Mouse (Mus musculus) CH12.LX (cell line): ENCODE measurements at regions not wholly inside any gene's neighbourhood (a gene's known extent, or its start where the extent isn't known, plus 50 kb on each side); places are given as distances from the start of the nearest gene placed in this dataset.

Experiments
- DNase-seq: peaks from one replicate; pipeline ENCODE4 v3.0.0-alpha.2; 2013; ENCODE audit errors: extremely low read depth
- H3K27ac ChIP-seq: 2 replicates; pipeline ENCODE4 v1.5.1; 2012; ENCODE audit warnings: low read depth, mild to moderate bottlenecking, control low read depth, moderate library complexity; ENCODE audit not compliant: insufficient read depth
- H3K27me3 ChIP-seq: replicated peaks from 2 replicates; pipeline ENCODE3; 2012; ENCODE audit warnings: inconsistent platforms
- H3K36me3 ChIP-seq, 2 experiments: replicated peaks in 1 of 2; 2 replicates each; pipeline versions ENCODE3 to v1.6.1; 2012; ENCODE audit warnings: inconsistent platforms in 1 of 2, low read length in 1 of 2, mild to moderate bottlenecking in 1 of 2, mixed read lengths in 1 of 2, moderate library complexity in 1 of 2; ENCODE audit not compliant: control insufficient read depth in 1 of 2, insufficient read depth in 1 of 2
- H3K4me1 ChIP-seq, 2 experiments: 2 replicates each; pipeline ENCODE4 v1.6.1; 2012; ENCODE audit warnings: inconsistent platforms in 1 of 2, moderate library complexity in 1 of 2; ENCODE audit not compliant: insufficient read depth in 2 of 2, control insufficient read depth in 1 of 2
- H3K4me2 ChIP-seq: 2 replicates; pipeline ENCODE4 v1.6.1; 2012; ENCODE audit warnings: low read depth, mild to moderate bottlenecking, control low read depth; ENCODE audit not compliant: poor library complexity, insufficient read depth, severe bottlenecking
- H3K4me3 ChIP-seq, 3 experiments: fragments of 150-350 bp in 1 of 3; sonication (generic) in 1 of 3; replicated peaks in 1 of 3; 2 replicates each; pipeline versions ENCODE3 to v1.5.1; 2011 to 2012; ENCODE audit warnings: low read depth in 2 of 3, low read length in 2 of 3, mild to moderate bottlenecking in 2 of 3, moderate library complexity in 2 of 3, control low read depth in 1 of 3, improper control_type of control experiment in 1 of 3, inconsistent platforms in 1 of 3, mixed read lengths in 1 of 3; ENCODE audit not compliant: poor library complexity in 1 of 3
- H3K79me2 ChIP-seq: replicated peaks from 2 replicates; pipeline ENCODE4 v1.6.1; 2012; ENCODE audit warnings: mild to moderate bottlenecking, moderate library complexity; ENCODE audit not compliant: control insufficient read depth, poor library complexity, insufficient read depth, severe bottlenecking; ENCODE audit errors: extremely low read depth
- H3K9ac ChIP-seq: 2 replicates; pipeline ENCODE4 v1.6.1; 2012; ENCODE audit warnings: low read depth, mild to moderate bottlenecking, control low read depth, moderate library complexity; ENCODE audit not compliant: insufficient read depth
- H3K9me3 ChIP-seq: replicated peaks from 2 replicates; pipeline ENCODE3; 2012; ENCODE audit warnings: low read length, inconsistent platforms, mixed read lengths
- BHLHE40 ChIP-seq: IDR thresholded peaks from 2 replicates; pipeline ENCODE4 v1.6.1; 2011; ENCODE audit warnings: mild to moderate bottlenecking, low read depth, low read length, improper control_type of control experiment
- CHD1 ChIP-seq: IDR thresholded peaks from 2 replicates; pipeline ENCODE4 v1.6.1; 2012; ENCODE audit warnings: low read depth, low read length, improper control_type of control experiment, inconsistent platforms
- CHD2 ChIP-seq: IDR thresholded peaks from 2 replicates; pipeline ENCODE4 v1.6.1; 2011; ENCODE audit warnings: low read length, improper control_type of control experiment
- ELF1 ChIP-seq: IDR thresholded peaks from 2 replicates; pipeline ENCODE4 v1.6.1; 2014; ENCODE audit warnings: low read depth, mild to moderate bottlenecking, inconsistent platforms, low read length, improper control_type of control experiment
- GABPA ChIP-seq: IDR thresholded peaks from 2 replicates; pipeline ENCODE4 v1.6.1; 2012; ENCODE audit warnings: low read depth, low read length, improper control_type of control experiment, inconsistent platforms; ENCODE audit not compliant: insufficient replicate concordance
- JUND ChIP-seq: conservative IDR thresholded peaks from 2 replicates; pipeline ENCODE4 v1.6.1; 2011; ENCODE audit warnings: low read depth, low read length, improper control_type of control experiment
- MAX ChIP-seq: IDR thresholded peaks from 2 replicates; pipeline ENCODE4 v1.6.1; 2011; ENCODE audit warnings: low read length, improper control_type of control experiment
- PAX5 ChIP-seq: IDR thresholded peaks from 2 replicates; pipeline ENCODE4 v1.6.1; 2012; ENCODE audit warnings: low read length, inconsistent platforms, mixed read lengths
- POLR2A ChIP-seq: IDR thresholded peaks from 2 replicates; pipeline ENCODE4 v1.6.1; 2011; ENCODE audit warnings: low read depth, mild to moderate bottlenecking, improper control_type of control experiment, low read length
- SIN3A ChIP-seq: IDR thresholded peaks from 2 replicates; pipeline ENCODE4 v1.6.1; 2012; ENCODE audit warnings: low read length, improper control_type of control experiment, inconsistent platforms
- SMC3 ChIP-seq: IDR thresholded peaks from 2 replicates; pipeline ENCODE4 v1.6.1; 2011; ENCODE audit warnings: low read depth, low read length, improper control_type of control experiment
- UBTF ChIP-seq: IDR thresholded peaks from 2 replicates; pipeline ENCODE4 v1.6.1; 2012; ENCODE audit warnings: low read depth, mild to moderate bottlenecking, inconsistent platforms, low read length, improper control_type of control experiment, moderate library complexity
- dilution Hi-C: fragments of 300-500 bp; cut with MboI; formaldehyde crosslinking; loops from 2 replicates; pipeline ENCODE4 v1.14.3; 2020; ENCODE audit warnings: low sequenced_read_pairs; ENCODE audit not compliant: extremely low pct_unique_long_range_greater_than_20kb, extremely low pct_ligation_motif_present
- in situ Hi-C: fragments of 300-500 bp; cut with MboI; formaldehyde crosslinking; loops from 3 replicates; pipeline ENCODE4 v1.14.3; 2019; ENCODE audit warnings: low sequenced_read_pairs, low pct_ligation_motif_present, low pct_unique_long_range_greater_than_20kb, mixed read lengths

DNA sequence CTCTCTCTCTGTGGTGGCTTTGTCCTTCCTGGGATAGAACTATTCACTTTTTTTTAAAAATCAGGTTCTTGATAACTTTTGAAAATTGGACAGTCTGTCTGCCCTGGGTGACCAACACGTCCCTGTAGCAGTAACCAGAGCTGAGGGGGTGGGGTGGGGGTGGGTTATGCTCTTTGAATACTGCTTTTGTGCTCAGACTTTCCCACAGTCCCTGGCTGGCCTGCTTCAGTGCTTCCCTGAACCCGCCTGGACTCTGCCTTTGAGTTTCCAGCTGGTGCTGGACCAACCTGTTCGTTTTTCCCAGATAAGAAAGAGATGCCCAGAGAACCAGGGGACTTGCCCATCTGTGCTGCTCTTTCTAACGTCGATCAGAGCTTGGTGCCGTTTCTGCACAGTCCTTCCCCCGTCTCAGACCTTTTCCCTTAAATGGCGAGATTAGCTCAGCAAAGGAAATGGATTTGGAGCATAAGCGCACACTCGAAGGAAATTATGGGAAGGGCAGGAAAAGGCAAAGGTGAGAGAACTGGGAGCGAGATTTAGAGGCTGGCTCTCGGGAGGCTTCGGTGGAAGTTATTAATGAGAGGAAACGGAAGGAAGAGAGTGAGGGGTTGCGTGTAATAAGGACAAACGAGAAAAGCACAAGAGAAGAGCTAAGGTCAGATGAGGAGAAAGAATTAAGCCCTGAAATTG is 50.7 kb upstream of the Etv6 start:
- Histone ChIP-seq H3K4me3 (no peak overlapping the region), H3K36me3 (no peaks in the 10 kb centered on the region), H3K4me1 (peaks cover 0 to 27% of the 10 kb centered on the region in 2 experiments; a peak in 2 of 4 replicates), H3K27me3 (no peaks in the 10 kb centered on the region), H3K27ac (no peak overlapping the region), H3K9ac (no peak overlapping the region), H3K4me2 (no peak overlapping the region), H3K9me3 (no peaks in the 10 kb centered on the region), H3K79me2 (no peaks in the 10 kb centered on the region)
- no peak for DNase-seq
- dilution Hi-C loops, result no loop called here
- TF ChIP-seq UBTF (no peak), CHD1 (no peak), POLR2A (no peak), ELF1 (no peak), BHLHE40 (no peak), MAX (no peak), SIN3A (no peak), PAX5 (no peak), CHD2 (no peak), GABPA (no peak), SMC3 (no peak), JUND (no peak)
- in situ Hi-C loops, result no loop called here
